Mouse (Mus musculus): ENCODE data around the gene Cdh20.

DNA sequence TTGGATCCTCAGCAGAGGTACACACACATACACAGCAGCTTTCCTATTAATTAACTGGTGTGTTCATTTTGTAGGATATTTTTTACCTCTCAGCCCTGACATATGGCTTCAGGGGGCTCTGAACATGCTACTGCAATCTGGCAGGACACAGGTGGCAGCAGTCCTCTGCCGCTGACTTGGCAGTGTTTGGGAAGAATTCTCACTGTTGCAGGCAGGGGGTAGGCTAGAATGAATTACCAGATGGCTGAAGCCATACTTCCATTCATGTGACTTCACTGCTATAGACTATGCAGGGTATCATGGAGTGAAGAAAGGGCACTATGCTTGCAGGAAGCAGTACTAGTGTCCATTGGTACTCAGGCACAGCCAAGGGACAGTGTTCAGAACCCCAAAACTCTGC is 233.8 kb downstream of the Cdh20 start:
- TF ChIP-seq CTCF (IDR thresholded peaks at IDR 0.05; ENCODE audit: control insufficient read depth, insufficient read depth, insufficient replicate concordance, low read depth, low read length) (no peak), POLR2A (IDR thresholded peaks at IDR 0.05; ENCODE audit: control insufficient read depth, low read depth, low read length) (no peak)
